Mouse (Mus musculus) MEL (cell line): ENCODE measurements at regions not wholly inside any gene's neighbourhood (a gene's known extent, or its start where the extent isn't known, plus 50 kb on each side); places are given as distances from the start of the nearest gene placed in this dataset.

Experiments
- DNase-seq: peaks from one replicate; pipeline ENCODE4 v3.0.0; 2011; ENCODE audit warnings: low read depth, low spot score
- H3K27ac ChIP-seq: 2 replicates; pipeline ENCODE4 v1.5.1; 2012; ENCODE audit warnings: low read depth, mild to moderate bottlenecking, control low read depth, low read length, moderate library complexity; ENCODE audit not compliant: control insufficient read depth
- H3K27me3 ChIP-seq, 2 experiments: fragments of 150-350 bp in 1 of 2; sonication (generic) in 1 of 2; 2 replicates each; pipeline ENCODE4 v1.6.1; 2012; ENCODE audit warnings: low read length in 2 of 2, mild to moderate bottlenecking in 2 of 2, improper control_type of control experiment in 1 of 2, moderate library complexity in 1 of 2; ENCODE audit not compliant: insufficient read depth in 2 of 2, control insufficient read depth in 1 of 2
- H3K36me3 ChIP-seq, 2 experiments: 2 replicates each; pipeline ENCODE4 v1.6.1; 2012 to 2014; ENCODE audit warnings: low read length in 2 of 2, improper control_type of control experiment in 1 of 2, inconsistent platforms in 1 of 2, mild to moderate bottlenecking in 1 of 2; ENCODE audit not compliant: insufficient read depth in 2 of 2, control insufficient read depth in 1 of 2
- H3K4me1 ChIP-seq, 2 experiments: fragments of 150-350 bp in 1 of 2; sonication (generic) in 1 of 2; 2 replicates each; pipeline ENCODE4 v1.6.1; 2012; ENCODE audit warnings: low read length in 2 of 2, improper control_type of control experiment in 1 of 2, mild to moderate bottlenecking in 1 of 2; ENCODE audit not compliant: insufficient read depth in 2 of 2, control insufficient read depth in 1 of 2
- H3K4me3 ChIP-seq, 2 experiments: fragments of 150-350 bp in 1 of 2; sonication (generic) in 1 of 2; 2 replicates each; pipeline ENCODE4 v1.5.1; 2012; ENCODE audit warnings: low read depth in 2 of 2, low read length in 2 of 2, mild to moderate bottlenecking in 2 of 2, moderate library complexity in 2 of 2, control low read depth in 1 of 2, improper control_type of control experiment in 1 of 2; ENCODE audit not compliant: control insufficient read depth in 1 of 2, insufficient read depth in 1 of 2
- H3K79me2 ChIP-seq: 2 replicates; pipeline ENCODE4 v1.6.1; 2012; ENCODE audit warnings: mild to moderate bottlenecking, low read length, moderate library complexity; ENCODE audit not compliant: control insufficient read depth, poor library complexity, insufficient read depth
- H3K9ac ChIP-seq: 2 replicates; pipeline ENCODE4 v1.6.1; 2012; ENCODE audit warnings: low read depth, mild to moderate bottlenecking, control low read depth, low read length, moderate library complexity; ENCODE audit not compliant: control insufficient read depth, poor library complexity, severe bottlenecking
- H3K9me3 ChIP-seq: fragments of 150-350 bp; sonication (generic); replicated peaks from 2 replicates; pipeline ENCODE4 v1.6.1; 2012; ENCODE audit warnings: mild to moderate bottlenecking, low read length, improper control_type of control experiment, moderate library complexity; ENCODE audit not compliant: insufficient read depth
- BHLHE40 ChIP-seq: IDR thresholded peaks from 2 replicates; pipeline ENCODE4 v1.6.1; 2012; ENCODE audit warnings: low read depth, mild to moderate bottlenecking, inconsistent platforms, low read length, improper control_type of control experiment, borderline replicate concordance
- CHD1 ChIP-seq: IDR thresholded peaks from 2 replicates; pipeline ENCODE4 v1.6.1; 2012; ENCODE audit warnings: low read depth, mild to moderate bottlenecking, inconsistent platforms, low read length, improper control_type of control experiment
- CTCF ChIP-seq, 3 experiments: IDR thresholded peaks in 2 of 3; conservative IDR thresholded peaks in 1 of 3; 2 replicates each; pipeline ENCODE4 v1.5.1; 2011 to 2012; ENCODE audit warnings: low read length in 3 of 3, low read depth in 2 of 3, mild to moderate bottlenecking in 2 of 3, improper control_type of control experiment in 1 of 3, inconsistent platforms in 1 of 3, mixed read lengths in 1 of 3, moderate library complexity in 1 of 3; ENCODE audit not compliant: control insufficient read depth in 1 of 3, insufficient read depth in 1 of 3, poor library complexity in 1 of 3, severe bottlenecking in 1 of 3
- E2F4 ChIP-seq: IDR thresholded peaks from 2 replicates; pipeline ENCODE4 v1.6.1; 2011; ENCODE audit warnings: low read depth, low read length, improper control_type of control experiment, borderline replicate concordance
- ELF1 ChIP-seq: IDR thresholded peaks from 2 replicates; pipeline ENCODE4 v1.6.1; 2014; ENCODE audit warnings: low read depth, mild to moderate bottlenecking, inconsistent platforms, low read length, improper control_type of control experiment, moderate library complexity
- EP300 ChIP-seq, 2 experiments: IDR thresholded peaks; 2 replicates each; pipeline ENCODE4 v1.6.1; 2011; ENCODE audit warnings: improper control_type of control experiment in 2 of 2, low read length in 2 of 2, low read depth in 1 of 2, mild to moderate bottlenecking in 1 of 2
- GATA1 ChIP-seq: IDR thresholded peaks from 2 replicates; pipeline ENCODE4 v1.6.1; 2011; ENCODE audit warnings: low read depth, low read length, improper control_type of control experiment
- HCFC1 ChIP-seq: IDR thresholded peaks from 2 replicates; pipeline ENCODE4 v1.6.1; 2012; ENCODE audit warnings: low read depth, mild to moderate bottlenecking, inconsistent platforms, low read length, improper control_type of control experiment, moderate library complexity
- KAT2A ChIP-seq: conservative IDR thresholded peaks from 2 replicates; pipeline ENCODE4 v1.6.1; 2012; ENCODE audit warnings: low read depth, low read length, improper control_type of control experiment, inconsistent platforms
- MAFK ChIP-seq: IDR thresholded peaks from 2 replicates; pipeline ENCODE4 v1.6.1; 2011; ENCODE audit warnings: low read depth, mild to moderate bottlenecking, low read length, improper control_type of control experiment, borderline replicate concordance
- MAX ChIP-seq: IDR thresholded peaks from 2 replicates; pipeline ENCODE4 v1.6.1; 2011; ENCODE audit warnings: low read length, improper control_type of control experiment
- MXI1 ChIP-seq: IDR thresholded peaks from 2 replicates; pipeline ENCODE4 v1.6.1; 2011; ENCODE audit warnings: mild to moderate bottlenecking, low read depth, low read length, improper control_type of control experiment
- MYB ChIP-seq: IDR thresholded peaks from 2 replicates; pipeline ENCODE4 v1.6.1; 2011; ENCODE audit warnings: mild to moderate bottlenecking, low read depth, low read length, improper control_type of control experiment
- MYC ChIP-seq: IDR thresholded peaks from 2 replicates; pipeline ENCODE4 v1.6.1; 2011; ENCODE audit warnings: low read depth, mild to moderate bottlenecking, low read length, improper control_type of control experiment, moderate library complexity
- NELFE ChIP-seq: IDR thresholded peaks from 2 replicates; pipeline ENCODE4 v1.6.1; 2011; ENCODE audit warnings: low read depth, low read length, improper control_type of control experiment
- NRF1 ChIP-seq: IDR thresholded peaks from 2 replicates; pipeline ENCODE4 v1.6.1; 2014; ENCODE audit warnings: low read depth, mild to moderate bottlenecking, inconsistent platforms, low read length, improper control_type of control experiment, moderate library complexity; ENCODE audit not compliant: poor library complexity, insufficient read depth, severe bottlenecking
- POLR2AphosphoS5 ChIP-seq: IDR thresholded peaks from 2 replicates; pipeline ENCODE4 v1.6.1; 2012; ENCODE audit warnings: low read depth, borderline replicate concordance, mild to moderate bottlenecking, inconsistent platforms, low read length, moderate library complexity, mixed read lengths
- TBP ChIP-seq: IDR thresholded peaks from 2 replicates; pipeline ENCODE4 v1.8.0; 2011; ENCODE audit warnings: low read depth, low read length, improper control_type of control experiment
- TCF12 ChIP-seq: IDR thresholded peaks from 2 replicates; pipeline ENCODE4 v1.6.1; 2014; ENCODE audit warnings: low read depth, mild to moderate bottlenecking, inconsistent platforms, low read length, improper control_type of control experiment, moderate library complexity
- ZC3H11A ChIP-seq: IDR thresholded peaks from 2 replicates; pipeline ENCODE4 v1.6.1; 2012; ENCODE audit warnings: low read depth, mild to moderate bottlenecking, inconsistent platforms, low read length, improper control_type of control experiment
- ZMIZ1 ChIP-seq: IDR thresholded peaks from 2 replicates; pipeline ENCODE4 v1.6.1; 2012; ENCODE audit warnings: low read depth, mild to moderate bottlenecking, inconsistent platforms, low read length, improper control_type of control experiment, moderate library complexity

GRCm38 (mm10) chr14:98605772-98606171, 388.3 kb downstream of the Rpl36a-ps1 start:
- H3K4me3 ChIP-seq, result no peak overlapping the region
- no peaks in the 10 kb centered on the region for H3K4me1 ChIP-seq
- no peak overlapping the region for H3K27ac ChIP-seq
- H3K9me3 ChIP-seq, result no peaks in the 10 kb centered on the region
- H3K79me2 ChIP-seq, result no peaks in the 10 kb centered on the region
- H3K9ac ChIP-seq, result no peak overlapping the region
- peak; percentile 9 for DNase-seq
- no peaks in the 10 kb centered on the region for H3K36me3 ChIP-seq
- TF ChIP-seq CTCF (IDR thresholded peaks at IDR 0.05 in 2 of 3, conservative IDR thresholded peaks at IDR 0.05 in 1 of 3; ENCODE audit: control insufficient read depth in 1 of 3, insufficient read depth in 1 of 3, low read depth in 2 of 3, low read length in 3 of 3, poor library complexity in 1 of 3, severe bottlenecking in 1 of 3) (no peak), ZC3H11A (no peak), MYC (no peak), TBP (no peak), ZMIZ1 (no peak), ELF1 (no peak), CHD1 (no peak), NELFE (no peak), GATA1 (no peak), MAX (no peak)
- H3K27me3 ChIP-seq, result no peaks in the 10 kb centered on the region

DNA sequence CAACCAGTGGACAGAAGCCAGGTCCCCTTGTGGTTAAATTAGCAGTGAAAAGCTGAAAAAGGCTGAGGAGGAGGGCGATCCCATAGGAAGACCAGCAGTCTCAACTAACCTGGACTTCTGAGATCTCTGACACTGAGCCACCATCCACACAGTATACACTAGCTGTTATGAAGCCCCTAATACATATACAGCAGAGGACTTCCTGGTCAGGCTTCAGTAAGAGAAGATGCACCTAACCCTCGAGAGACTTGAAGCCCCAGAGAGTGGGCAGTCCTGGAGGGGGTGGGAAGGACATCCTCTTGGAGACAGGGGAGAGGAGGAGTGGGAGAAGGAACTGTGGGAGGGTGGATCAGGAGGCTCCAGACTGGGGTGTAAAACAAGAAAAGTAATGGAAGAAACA, 397.9 kb downstream of the Rpl36a-ps1 start:
- H3K36me3 ChIP-seq, result no peaks in the 10 kb centered on the region
- DNase-seq, result no peak
- TF ChIP-seq NELFE (no peak), E2F4 (no peak), HCFC1 (no peak), MXI1 (no peak), POLR2AphosphoS5 (no peak), MYB (no peak), MAFK (no peak), ZMIZ1 (no peak), KAT2A (no peak), TCF12 (no peak), CTCF (IDR thresholded peaks at IDR 0.05 in 2 of 3, conservative IDR thresholded peaks at IDR 0.05 in 1 of 3; ENCODE audit: control insufficient read depth in 1 of 3, insufficient read depth in 1 of 3, low read depth in 2 of 3, low read length in 3 of 3, poor library complexity in 1 of 3, severe bottlenecking in 1 of 3) (no peak), NRF1 (no peak), EP300 (IDR thresholded peaks at IDR 0.05; ENCODE audit: low read depth in 1 of 2, low read length in 2 of 2) (no peak), MYC (no peak), MAX (no peak), BHLHE40 (no peak)
- TF ChIP-seq, all 39 proteins: peak for 0
- Histone ChIP-seq H3K27ac (no peak overlapping the region), H3K9ac (no peak overlapping the region), H3K79me2 (no peaks in the 10 kb centered on the region), H3K4me1 (no peaks in the 10 kb centered on the region), H3K9me3 (no peaks in the 10 kb centered on the region), H3K27me3 (no peaks in the 10 kb centered on the region), H3K4me3 (no peak overlapping the region)
